Mouse (Mus musculus) cortical plate, adult 2 months (tissue): ENCODE results near the gene Ddi2. TPM values are rescaled to one million over a fixed set of nuclear protein-coding genes. Genes with fewer than 3 reads are reported as not detected.
A peak's percentile ranks its signal among the peaks of the same experiment; 100 is the strongest.

Source experiments
- H3K27ac ChIP-seq: fragments of 200-500 bp; 2 replicates; pipeline ENCODE4 v1.5.1; 2012; ENCODE audit warnings: low read length, control low read depth, inconsistent platforms; ENCODE audit not compliant: insufficient read depth
- H3K4me1 ChIP-seq: fragments of 200-500 bp; 2 replicates; pipeline ENCODE4 v1.6.1; 2011; ENCODE audit warnings: low read length; ENCODE audit not compliant: control insufficient read depth, insufficient read depth
- H3K4me3 ChIP-seq: fragments of 200-500 bp; 2 replicates; pipeline ENCODE4 v1.5.1; 2011; ENCODE audit warnings: mild to moderate bottlenecking, low read length, control low read depth; ENCODE audit not compliant: insufficient read depth
- CTCF ChIP-seq: fragments of 200-500 bp; IDR thresholded peaks from 2 replicates; pipeline ENCODE4 v1.5.1; 2011; ENCODE audit warnings: mild to moderate bottlenecking, control low read depth, low read length; ENCODE audit not compliant: insufficient read depth; ENCODE audit errors: extremely low read depth
- POLR2A ChIP-seq: fragments of 200-500 bp; IDR thresholded peaks from 2 replicates; pipeline ENCODE4 v1.6.1; 2011; ENCODE audit warnings: mild to moderate bottlenecking, low read length, control low read depth; ENCODE audit not compliant: insufficient read depth; ENCODE audit errors: extremely low read depth
- polyA plus RNA-seq: library from polyadenylated mRNA; depleted of rRNA; stranded (reverse); fragments of >200 nt; gene quantifications from 2 replicates; pipeline ENCODE4 v1.2.3, GENCODE M21; 2012

Ddi2 gene
- polyA plus RNA-seq, 1 experiment: 20.7 TPM

DNA sequence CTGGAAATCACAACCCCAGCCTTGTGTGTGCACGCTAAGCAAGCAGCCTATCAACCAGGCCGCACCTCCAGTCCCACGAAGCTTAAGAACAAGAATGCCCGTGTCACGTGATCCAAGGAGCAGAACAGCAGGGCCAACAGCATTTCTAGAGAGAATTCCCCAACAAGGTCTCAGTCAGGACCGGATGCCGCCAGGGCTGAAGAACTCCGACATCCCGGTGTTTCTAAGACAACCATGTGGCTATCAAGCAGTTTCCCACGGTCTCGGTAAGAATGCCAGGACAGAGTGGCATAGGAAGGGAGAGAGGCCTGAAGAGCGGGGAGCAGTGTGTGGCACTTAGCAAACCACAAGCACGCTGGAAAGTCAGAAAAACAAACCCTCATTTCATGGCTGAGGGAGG is 69.4 kb downstream of the Ddi2 start:
- no peak overlapping the region for H3K27ac ChIP-seq
- TF ChIP-seq POLR2A (no peak), CTCF (no peak)
- H3K4me3 ChIP-seq: no peak overlapping the region
- H3K4me1 ChIP-seq: peaks cover 2% of the 10 kb centered on the region

DNA sequence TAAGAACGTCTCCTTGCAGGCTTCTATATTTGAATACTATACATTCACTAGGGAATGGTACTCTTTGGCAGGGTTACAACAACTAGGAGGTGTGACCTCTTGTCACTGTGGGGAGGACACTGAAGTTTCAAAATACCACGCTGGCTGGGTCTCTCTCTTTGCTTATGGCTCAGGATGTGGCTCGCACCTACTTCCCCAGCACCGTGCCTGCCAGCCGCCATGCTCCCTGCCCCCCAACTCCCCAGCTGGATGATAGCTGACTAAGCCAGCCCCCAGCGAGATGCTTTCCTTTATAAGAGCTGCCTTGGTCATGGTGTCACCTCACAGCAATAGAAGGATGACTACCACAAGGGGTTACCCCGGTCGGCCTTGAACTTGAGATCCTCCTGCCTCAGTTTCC is 70.2 kb downstream of the Ddi2 start:
- peaks cover 3% of the 10 kb centered on the region for H3K4me1 ChIP-seq

DNA sequence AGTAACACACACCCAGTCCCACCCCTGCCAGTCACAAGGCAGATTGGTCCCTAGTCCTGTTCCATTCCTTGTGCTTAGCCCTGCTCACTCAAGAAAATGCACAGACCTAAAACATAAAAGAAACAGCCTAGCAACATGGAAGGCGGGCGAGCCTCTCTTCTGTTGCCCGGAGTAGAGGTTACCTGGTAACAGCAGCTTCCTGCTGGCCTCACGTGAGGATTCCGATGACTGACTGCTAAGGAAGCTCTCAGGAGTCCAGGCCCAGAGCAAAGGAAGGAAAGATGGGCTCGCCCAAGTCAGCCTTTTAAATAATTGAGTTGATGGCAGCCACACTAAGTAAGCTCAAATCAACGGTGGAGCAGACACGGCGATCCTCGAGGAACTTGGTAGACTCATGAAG is 71.3 kb downstream of the Ddi2 start:
- Histone ChIP-seq H3K4me1 (peaks cover 3% of the 10 kb centered on the region), H3K4me3 (no peak overlapping the region), H3K27ac (no peak overlapping the region)
- TF ChIP-seq CTCF: no peak

More for the DNA sequence above, 70.2 kb downstream of the Ddi2 start:
- TF ChIP-seq CTCF (no peak), POLR2A (no peak)
- Histone ChIP-seq H3K27ac (no peak overlapping the region), H3K4me3 (no peak overlapping the region)

DNA sequence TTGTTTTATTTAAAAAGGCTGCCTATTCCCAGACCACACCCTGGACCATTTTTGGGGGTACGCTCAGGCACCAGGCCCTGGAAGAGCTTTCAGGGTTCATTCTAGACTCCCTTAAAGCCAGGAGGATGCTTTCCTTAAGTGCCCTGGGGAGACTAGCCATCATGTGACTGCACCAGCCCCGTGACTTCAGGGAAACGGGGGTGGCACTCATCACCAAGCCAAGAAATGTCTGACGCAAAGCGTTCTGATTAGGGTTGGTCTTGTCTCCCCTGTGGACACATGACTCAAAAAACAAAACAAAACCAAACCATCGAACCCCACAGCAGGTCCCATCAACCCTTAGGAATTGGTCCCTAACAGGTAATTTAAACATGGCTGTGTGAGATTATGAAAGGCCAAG is 71.9 kb downstream of the Ddi2 start:
- Histone ChIP-seq H3K27ac (no peak overlapping the region), H3K4me3 (no peak overlapping the region), H3K4me1 (peaks cover 3% of the 10 kb centered on the region)
- TF ChIP-seq POLR2A (no peak), CTCF (no peak)

DNA sequence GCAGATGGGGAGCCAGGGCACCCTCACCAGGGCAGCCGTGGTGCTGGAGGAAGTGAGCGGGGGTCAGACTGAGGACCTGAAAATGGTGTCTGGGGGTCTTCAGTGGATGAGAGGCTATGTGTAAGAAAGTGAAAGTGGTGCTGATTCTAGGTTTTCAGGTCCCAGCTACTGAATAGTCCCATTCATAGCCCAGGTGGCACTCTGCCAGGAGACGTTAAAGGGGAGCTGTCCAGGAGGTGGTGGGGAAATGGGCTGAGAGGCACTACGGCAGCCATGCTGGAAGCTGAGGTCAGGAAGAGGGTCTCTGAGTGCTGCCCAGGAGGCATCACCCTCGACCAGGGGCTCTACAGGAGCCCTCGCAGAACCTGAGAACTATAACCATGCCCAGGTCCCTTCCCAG is 74.0 kb downstream of the Ddi2 start:
- H3K27ac ChIP-seq: no peak overlapping the region
- TF ChIP-seq POLR2A (no peak), CTCF (no peak)
- H3K4me1 ChIP-seq: peaks cover 3% of the 10 kb centered on the region; the same call in 1 of the 2 replicates
- no peak overlapping the region for H3K4me3 ChIP-seq

DNA sequence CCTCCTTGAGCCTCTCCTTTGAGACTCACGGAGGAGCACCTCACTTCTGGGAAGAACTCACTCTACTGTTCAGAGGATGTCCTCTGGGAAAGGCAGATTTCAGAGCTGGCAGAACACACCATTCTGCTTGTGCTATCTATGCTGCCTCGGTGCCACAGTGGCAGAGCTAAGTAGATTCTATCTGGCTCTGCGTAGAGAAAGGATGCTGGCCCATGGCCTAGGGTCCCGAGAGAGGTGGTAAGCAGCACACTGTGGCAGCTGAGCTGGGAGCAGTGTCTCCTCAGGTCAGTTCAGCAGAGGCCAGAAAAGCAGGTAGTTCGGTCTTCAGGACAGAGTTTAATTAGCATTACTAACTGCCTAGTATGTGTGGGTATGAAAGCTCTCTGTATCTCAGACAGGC is 75.0 kb downstream of the Ddi2 start:
- Histone ChIP-seq H3K4me3 (no peak overlapping the region), H3K4me1 (peaks cover 1% of the 10 kb centered on the region; the same call in 1 of the 2 replicates), H3K27ac (no peak overlapping the region)
- no peak for TF ChIP-seq CTCF
- TF ChIP-seq POLR2A: no peak

DNA sequence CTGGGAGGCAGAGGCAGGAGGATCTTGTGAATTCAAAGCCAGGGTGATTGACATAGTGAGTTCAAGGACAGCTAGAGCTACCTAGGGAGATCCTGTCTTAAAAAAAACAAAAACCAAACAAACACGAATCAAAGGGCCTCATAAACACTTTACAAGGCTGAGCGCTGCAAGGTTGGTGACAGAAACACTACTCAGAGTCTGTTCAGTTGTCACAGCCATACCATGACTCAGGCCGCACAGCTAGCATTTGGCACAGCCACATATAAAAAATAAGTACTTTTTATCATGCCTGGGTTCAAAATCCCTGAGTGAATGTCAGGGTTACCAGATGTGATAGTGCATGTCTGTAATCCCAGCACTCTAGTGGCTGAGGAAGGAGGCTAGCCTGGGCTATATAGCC is 76.0 kb downstream of the Ddi2 start:
- H3K4me3 ChIP-seq: no peak overlapping the region
- TF ChIP-seq POLR2A (no peak), CTCF (no peak)
- H3K27ac ChIP-seq: no peak overlapping the region
- H3K4me1 ChIP-seq: peaks cover 1% of the 10 kb centered on the region; the same call in 1 of the 2 replicates

DNA sequence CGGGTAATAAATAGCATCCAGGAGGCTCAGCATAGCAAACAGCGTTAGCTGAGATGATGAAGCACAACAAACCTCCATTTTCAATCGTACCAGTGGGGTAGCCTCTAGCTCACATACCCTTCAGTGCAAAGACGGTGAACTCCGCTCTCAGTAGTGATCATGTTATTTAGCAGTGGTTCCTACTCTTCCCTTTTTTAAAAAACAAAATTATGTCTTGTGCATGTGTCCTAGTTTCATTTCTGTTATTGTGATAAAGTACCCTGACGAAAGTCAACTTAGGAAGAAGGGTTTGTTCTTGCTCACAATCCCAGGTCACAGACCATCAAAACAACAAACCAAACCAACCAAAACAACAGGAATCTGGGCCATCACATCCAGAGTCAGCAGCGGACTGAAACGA is 77.2 kb downstream of the Ddi2 start:
- no peak overlapping the region for H3K27ac ChIP-seq
- no peak for TF ChIP-seq POLR2A
- no peak for TF ChIP-seq CTCF
- peaks cover 1% of the 10 kb centered on the region; the same call in 1 of the 2 replicates for H3K4me1 ChIP-seq
- no peak overlapping the region for H3K4me3 ChIP-seq

DNA sequence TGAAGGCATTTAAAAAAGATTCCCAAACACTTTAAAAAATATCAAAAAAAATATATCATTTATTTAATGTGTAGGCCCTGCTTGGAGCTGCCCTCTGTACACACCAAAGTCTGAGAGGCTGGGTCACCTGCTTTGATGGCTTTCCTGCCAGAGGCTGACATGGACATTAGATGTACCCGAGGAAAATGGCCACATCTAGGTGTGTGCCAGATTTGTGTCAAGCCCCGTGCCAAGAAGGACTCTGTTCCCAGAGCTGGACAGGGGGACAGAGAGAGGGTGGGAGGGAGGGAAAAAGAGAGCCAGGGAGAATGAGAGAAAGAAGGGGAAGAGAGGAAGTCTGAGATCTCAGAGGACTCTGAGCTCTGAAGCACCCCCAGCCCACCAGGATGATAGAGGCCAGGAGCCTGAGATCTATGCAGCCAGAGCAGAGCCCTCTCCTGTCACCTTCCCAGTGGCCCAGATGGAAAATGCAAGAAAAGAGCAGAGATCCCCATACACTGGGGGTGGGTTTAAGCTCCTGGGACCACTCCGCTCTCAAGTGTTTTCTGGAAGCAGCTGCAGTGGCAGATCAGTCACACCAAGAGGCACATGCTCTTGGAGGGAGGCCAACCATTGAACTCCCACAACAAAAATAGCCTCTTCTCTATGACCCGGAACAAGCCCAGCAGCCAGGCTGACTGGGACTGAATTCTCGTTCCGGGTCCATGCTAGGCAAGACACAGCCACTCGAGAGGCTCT is 79.9 kb downstream of the Ddi2 start:
- TF ChIP-seq CTCF: no peak
- no peak overlapping the region for H3K4me3 ChIP-seq
- H3K27ac ChIP-seq: peak overlapping the region; percentile 74; the same call in 1 of the 2 replicates
- H3K4me1 ChIP-seq: no peaks in the 10 kb centered on the region

DNA sequence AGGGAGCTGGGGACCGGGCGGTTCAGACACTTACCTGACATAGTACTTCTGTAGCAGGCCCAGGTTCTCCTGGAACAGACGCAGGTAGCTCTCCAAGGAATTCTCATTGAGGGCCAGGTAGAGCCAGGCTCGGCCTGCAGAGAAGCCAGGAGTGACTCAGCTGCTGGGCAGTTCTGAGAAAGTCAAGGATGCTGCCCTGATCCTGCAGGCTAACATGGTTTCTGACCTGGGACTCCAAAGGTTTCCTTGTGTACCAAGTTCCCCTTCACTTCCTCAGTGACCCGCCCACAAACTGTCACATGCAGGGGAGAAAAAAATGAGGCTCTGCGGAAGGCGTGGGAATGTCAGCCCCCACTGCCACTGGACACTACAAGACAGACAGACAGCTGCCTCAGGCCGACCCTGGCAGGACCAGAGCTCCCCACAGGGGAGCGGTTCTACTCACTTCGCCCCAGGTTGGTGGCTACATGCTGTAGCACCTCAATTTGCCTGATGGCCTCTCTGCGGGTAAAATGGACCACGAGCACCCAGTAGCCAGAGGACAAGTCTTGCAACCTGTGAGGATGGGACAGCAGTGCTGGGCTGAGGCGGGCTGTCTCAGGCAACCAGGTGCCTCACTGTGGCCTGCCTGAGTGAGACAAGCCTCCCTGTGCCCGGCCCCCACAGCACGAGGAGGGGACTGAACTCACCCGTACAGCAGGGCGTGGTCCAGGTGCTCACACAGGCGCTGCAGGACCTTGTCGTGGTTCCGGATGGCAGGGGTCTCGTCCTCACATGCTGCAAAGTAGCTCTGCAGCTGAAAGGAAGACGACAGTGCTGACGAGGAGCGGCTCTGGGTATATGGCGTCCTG is 81.0 kb downstream of the Ddi2 start:
- TF ChIP-seq CTCF (no peak), POLR2A (no peak)
- no peaks in the 10 kb centered on the region for H3K4me1 ChIP-seq
- no peak overlapping the region for H3K4me3 ChIP-seq
- 0 out of 2 replicates have a peak overlapping the region, but pooled peaks have one; percentile 61 for H3K27ac ChIP-seq
